Mouse (Mus musculus): Measurements from ENCODE around the gene Bcl2l11.

GRCm38 (mm10) chr2:128139781-128140180, 13.9 kb downstream of the Bcl2l11 start:
- TF ChIP-seq POLR2A (IDR thresholded peaks at IDR 0.05; ENCODE audit: extremely low read depth, insufficient read depth, low read length): no peak
- TF ChIP-seq CTCF (IDR thresholded peaks at IDR 0.05; ENCODE audit: extremely low read depth, insufficient read depth, low read length): no peak

All from cortical plate, adult 2 months (tissue).